Mouse (Mus musculus) embryo, embryonic 10.5 days (tissue): ENCODE results near the gene Traf3ip3.

ENCODE experiments used
- DNase-seq: peaks from one replicate; pipeline ENCODE4 v3.0.0-alpha.2; 2015; ENCODE audit warnings: low spot score

The Traf3ip3 gene

GRCm38 (mm10) chr1:193159163-193159562, 42.3 kb downstream of the Traf3ip3 start:
- DNase-seq, result no peak

GRCm38 (mm10) chr1:193157111-193157492, 44.4 kb downstream of the Traf3ip3 start:
- DNase-seq, result no peak

- DNase-seq, result no peak
These were observed 45.0 kb downstream of the Traf3ip3 start for GRCm38 (mm10) chr1:193156316-193157110.

- DNase-seq, result no peak
These were observed 47.9 kb downstream of the Traf3ip3 start for GRCm38 (mm10) chr1:193153561-193153960.

- peak; percentile 70 for DNase-seq
These were observed 48.6 kb downstream of the Traf3ip3 start, which contains the start of gene Irf6 for GRCm38 (mm10) chr1:193152872-193153271. Gene Irf6, plus strand, starts transcription at chr1:193153111.

GRCm38 (mm10) chr1:193151134-193151533, 50.4 kb downstream of the Traf3ip3 start:
- DNase-seq, result no peak

- no peak for DNase-seq
These were observed 52.3 kb downstream of the Traf3ip3 start for GRCm38 (mm10) chr1:193149231-193149630.

- no peak for DNase-seq
These were observed 55.1 kb downstream of the Traf3ip3 start for GRCm38 (mm10) chr1:193146416-193146815.

GRCm38 (mm10) chr1:193145101-193145500, 56.4 kb downstream of the Traf3ip3 start:
- DNase-seq, result no peak

GRCm38 (mm10) chr1:193144516-193144915, 57.0 kb downstream of the Traf3ip3 start:
- no peak for DNase-seq

- DNase-seq, result no peak
These were observed 58.9 kb downstream of the Traf3ip3 start for GRCm38 (mm10) chr1:193142517-193143062.

- DNase-seq, result no peak
These were observed 60.4 kb downstream of the Traf3ip3 start for GRCm38 (mm10) chr1:193141118-193141517.

- DNase-seq, result no peak
These were observed 62.8 kb downstream of the Traf3ip3 start for GRCm38 (mm10) chr1:193138669-193139068.

- DNase-seq, result no peak
These were observed 63.4 kb downstream of the Traf3ip3 start for GRCm38 (mm10) chr1:193138087-193138486.

- peak; percentile 8 for DNase-seq
These were observed 67.8 kb downstream of the Traf3ip3 start for GRCm38 (mm10) chr1:193133726-193134125.

- DNase-seq, result no peak
These were observed 69.1 kb downstream of the Traf3ip3 start for GRCm38 (mm10) chr1:193132385-193132784.

GRCm38 (mm10) chr1:193131311-193131948, 70.1 kb downstream of the Traf3ip3 start:
- no peak for DNase-seq

- no peak for DNase-seq
These were observed 70.7 kb downstream of the Traf3ip3 start for GRCm38 (mm10) chr1:193130839-193131238.

- DNase-seq, result no peak
These were observed 71.1 kb downstream of the Traf3ip3 start for GRCm38 (mm10) chr1:193130456-193130825.

- peak; percentile 100 for DNase-seq
These were observed 71.6 kb downstream of the Traf3ip3 start, which contains the start of gene Diexf for GRCm38 (mm10) chr1:193129786-193130455. Gene Diexf, minus strand, starts transcription at chr1:193130272.

GRCm38 (mm10) chr1:193129321-193129720, 72.2 kb downstream of the Traf3ip3 start:
- DNase-seq, result no peak

GRCm38 (mm10) chr1:193128055-193128454, 73.4 kb downstream of the Traf3ip3 start:
- no peak for DNase-seq
